Mouse (Mus musculus) liver, postnatal 0 days (tissue): ENCODE measurements at regions not wholly inside any gene's neighbourhood (a gene's known extent, or its start where the extent isn't known, plus 50 kb on each side); places are given as distances from the start of the nearest gene placed in this dataset.

Source experiments
- CTCF ChIP-seq: sonication (generic); IDR thresholded peaks from 2 replicates; pipeline ENCODE4 v1.5.1; 2016; ENCODE audit warnings: antibody characterized with exemption, low read depth
- EP300 ChIP-seq: IDR thresholded peaks from 2 replicates; pipeline ENCODE4 v1.6.1; 2016; ENCODE audit warnings: antibody characterized with exemption, low read depth, mild to moderate bottlenecking

GRCm38 (mm10) chr13:107300792-107301191 lies 278.9 kb upstream of the Kif2a start:
- TF ChIP-seq CTCF (no peak), EP300 (no peak)
